ENCODE assay signal across 8 mouse cellular contexts in the genomic region with DNA sequence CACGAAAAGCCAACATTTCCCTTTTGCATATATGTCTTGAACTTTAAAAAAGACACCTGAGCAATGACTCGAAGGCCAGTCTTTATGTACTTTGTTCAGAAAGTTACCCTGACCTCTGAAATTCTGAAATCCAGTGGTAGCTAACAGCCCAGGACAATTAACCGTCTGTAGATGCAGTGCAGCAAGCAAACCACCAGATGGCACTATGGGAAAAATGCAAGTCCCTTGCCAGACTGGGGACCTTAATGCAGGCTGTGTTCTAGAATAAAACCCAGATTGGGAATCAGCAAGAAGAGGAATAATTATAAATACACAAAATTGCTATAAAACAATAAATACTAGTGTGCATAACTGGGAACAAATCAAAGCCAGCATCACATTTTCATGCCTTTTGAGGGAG. TPM values are rescaled to one million over a fixed set of nuclear protein-coding genes. Genes with fewer than 3 reads are reported as not detected.
DNase-seq lines count a peak whose midpoint lies in the region; ATAC-seq lines count a peak whose summit lies in the region.

No protein-coding gene starts in this region.

- peak; percentile 54 for DNase-seq in neural tube, embryonic 10.5 days (ENCODE audit: extremely low spot score, low spot score)
- DNase-seq in adrenal gland, adult 8-10 months: peak; percentile 36
- DNase-seq in embryo, embryonic 9.5 days (ENCODE audit: extremely low spot score): peak; percentile 67
- peak; percentile 70 to 80 for DNase-seq in left cerebral cortex, postnatal 25 days (ENCODE audit: low spot score in 2 of 2)
- peak; percentile 58 to 68 for DNase-seq in natural killer cell, adult 2 months (ENCODE audit: low spot score in 2 of 2)
- DNase-seq in thymus, postnatal 14 days: peak; percentile 77

- H3K27me3 ChIP-seq in neural tube, embryonic 15.5 days (replicated peaks): no peaks in the 10 kb centered on the region
- no peaks in the 10 kb centered on the region for H3K27me3 ChIP-seq in hindbrain, embryonic 15.5 days

- no peak overlapping the region for H3K4me2 ChIP-seq in neural tube, embryonic 15.5 days
- H3K4me2 ChIP-seq in hindbrain, embryonic 15.5 days: no peak overlapping the region

- no peak overlapping the region for H3K4me3 ChIP-seq in neural tube, embryonic 15.5 days (replicated peaks)
- H3K4me3 ChIP-seq in hindbrain, embryonic 15.5 days: no peak overlapping the region

- H3K36me3 ChIP-seq in neural tube, embryonic 15.5 days: peaks cover 8% of the 10 kb centered on the region
- H3K36me3 ChIP-seq in hindbrain, embryonic 15.5 days: peaks cover 11% of the 10 kb centered on the region

- no peaks in the 10 kb centered on the region for H3K9me3 ChIP-seq in neural tube, embryonic 15.5 days (replicated peaks)
- H3K9me3 ChIP-seq in hindbrain, embryonic 15.5 days: no peaks in the 10 kb centered on the region

- H3K27ac ChIP-seq in neural tube, embryonic 15.5 days (replicated peaks): no peak overlapping the region
- no peak overlapping the region for H3K27ac ChIP-seq in hindbrain, embryonic 15.5 days (replicated peaks)

- ATAC-seq in neural tube, embryonic 15.5 days (ENCODE audit: low FRiP score): no peak
- ATAC-seq in hindbrain, embryonic 15.5 days (ENCODE audit: low FRiP score, low read depth): 0 out of 2 replicates have a peak, but pooled peaks have one; percentile 65

- intact Hi-C loops in left cerebral cortex, postnatal 25 days (cut with DNase I): loop anchor here (2.0 to 5.0 kb wide), 2 partner anchors 41 to 262 kb away; no protein-coding TSS in a partner anchor

- H3K9ac ChIP-seq in neural tube, embryonic 15.5 days (replicated peaks): no peak overlapping the region
- H3K9ac ChIP-seq in hindbrain, embryonic 15.5 days: no peak overlapping the region

- no peaks in the 10 kb centered on the region for H3K4me1 ChIP-seq in neural tube, embryonic 15.5 days
- no peaks in the 10 kb centered on the region for H3K4me1 ChIP-seq in hindbrain, embryonic 15.5 days (replicated peaks)

- 26% methylated on average over 3 of the region's 3 CpGs for WGBS in neural tube, embryonic 15.5 days
- WGBS in hindbrain, embryonic 15.5 days: 24% methylated on average over 3 of the region's 3 CpGs

RNA-seq across cellular contexts. Expression of a gene that starts 58.3 kb away (rescaled TPM):
- 12.3 and 15.9 TPM in 2 replicates for polyA plus RNA-seq in neural tube, embryonic 15.5 days (2015; fragmentation: Nextera tagmentation; extraction: Ambion mirVana)
- total RNA-seq in adrenal gland, adult 8-10 months (2022): 10 to 100 TPM; 26.7 to 42.5 (median 32.2) TPM
- polyA plus RNA-seq in hindbrain, embryonic 15.5 days (2015; fragmentation: Nextera tagmentation; extraction: Ambion mirVana): 14.5 and 16.4 TPM in 2 replicates
- 10 to 100 TPM in 1 of 2 experiments, 1 to 10 TPM in 1; 9.8 to 10.8 TPM for total RNA-seq in left cerebral cortex, postnatal 25 days (2021)
